Mouse (Mus musculus): ENCODE results near the gene Smad3.

- TF ChIP-seq POLR2A (IDR thresholded peaks at IDR 0.05; ENCODE audit: insufficient read depth, low read depth, low read length) = no peak
- TF ChIP-seq CTCF (IDR thresholded peaks at IDR 0.05) = no peak
These were observed 74.9 kb downstream of the Smad3 start for GRCm38 (mm10) chr9:63682943-63683342.

All from heart, adult 2 months (tissue).